Comparison of ENCODE assay signal across 1 mouse cellular context in genomic region chr4:62468158-62468557, GRCm38 (mm10).
TF ChIP-seq lines count a peak whose summit lies in the region.

No protein-coding gene starts in this region.

TF ChIP-seq in CH12.LX, 34 proteins besides CTCF, POLR2A, EP300 and RAD21 (continued from another document):
- TF ChIP-seq USF2 (conservative IDR thresholded peaks at IDR 0.05; ENCODE audit: low read depth, low read length) (no peak), MAX (IDR thresholded peaks at IDR 0.05; ENCODE audit: low read length) (no peak), NELFE (IDR thresholded peaks at IDR 0.05; ENCODE audit: low read depth, low read length) (no peak)
